Mouse (Mus musculus): ENCODE results near the gene Ppp1r15b.

- no peak for TF ChIP-seq CTCF (IDR thresholded peaks at IDR 0.05; ENCODE audit: low read depth)
- peak; percentile 55 for TF ChIP-seq EP300 (optimal IDR thresholded peaks at IDR 0.05)
Observed at GRCm38 (mm10) chr1:133188719-133189118, 57.8 kb downstream of the Ppp1r15b start.
